Mouse (Mus musculus): ENCODE data around the gene Nup37. TPM values are rescaled to one million over a fixed set of nuclear protein-coding genes. Genes with fewer than 3 reads are reported as not detected.

Nup37 gene
- polyA plus RNA-seq (2012; rRNA removed), result 39.5 and 61.2 TPM in 2 replicates

GRCm38 (mm10) chr10:88146707-88147477, at the start of gene Nup37, which contains the start of gene Parpbp:
TSS of gene Nup37 (plus strand) at chr10:88146992.
TSS of gene Parpbp (minus strand) at chr10:88146941.

GRCm38 (mm10) chr10:88200951-88201638, 54.3 kb downstream of the Nup37 start, which contains the start of gene Washc3:
TSS of gene Washc3 (plus strand) at chr10:88201093.

Other genes with a start within 250 kb of the Nup37 start
- 0.46 TPM in 1 of 2 replicates, not detected in the other for gene Pmch, start 55.9 kb upstream of the Nup37 start, polyA plus RNA-seq (2012; rRNA removed)
- gene Parpbp, start 51 bp upstream of the Nup37 start, polyA plus RNA-seq (2012; rRNA removed), result 7.0 and 12.0 TPM in 2 replicates
- 28.4 and 29.1 TPM in 2 replicates for gene Washc3, start 54.1 kb downstream of the Nup37 start, polyA plus RNA-seq (2012; rRNA removed)
- gene Dram1, start 232.1 kb downstream of the Nup37 start, polyA plus RNA-seq (2012; rRNA removed), result 0.38 and 0.48 TPM in 2 replicates
- gene Gnptab, start 232.1 kb downstream of the Nup37 start, polyA plus RNA-seq (2012; rRNA removed), result 14.7 and 17.2 TPM in 2 replicates

Data from central nervous system, embryonic 11.5 days (tissue).